Mouse (Mus musculus) ES-E14 (cell line): ENCODE measurements at regions not wholly inside any gene's neighbourhood (a gene's known extent, or its start where the extent isn't known, plus 50 kb on each side); places are given as distances from the start of the nearest gene placed in this dataset.

ENCODE experiments used
- DNase-seq: peaks from one replicate; pipeline ENCODE4 v3.0.0-alpha.2; 2013; ENCODE audit warnings: low read depth, low spot score
- H3K27ac ChIP-seq: 2 replicates; pipeline ENCODE4 v1.5.1; 2012; ENCODE audit warnings: low read depth, mild to moderate bottlenecking, low read length, moderate library complexity, mixed read lengths; ENCODE audit not compliant: poor library complexity, insufficient read depth, severe bottlenecking
- H3K36me3 ChIP-seq: 2 replicates; pipeline ENCODE4 v1.6.1; 2012; ENCODE audit warnings: mild to moderate bottlenecking, low read length, moderate library complexity, mixed read lengths; ENCODE audit not compliant: control insufficient read depth, poor library complexity, insufficient read depth, severe bottlenecking
- H3K4me1 ChIP-seq, 2 experiments: fragments of 150-350 bp in 1 of 2; sonication (generic) in 1 of 2; 2 replicates each; pipeline ENCODE4 v1.6.1; 2012; ENCODE audit warnings: low read length in 2 of 2, mild to moderate bottlenecking in 1 of 2, mixed read lengths in 1 of 2; ENCODE audit not compliant: control insufficient read depth in 2 of 2, insufficient read depth in 2 of 2, poor library complexity in 1 of 2
- H3K4me3 ChIP-seq, 2 experiments: fragments of 150-350 bp in 1 of 2; sonication (generic) in 1 of 2; 2 replicates each; pipeline ENCODE4 v1.5.1; 2012; ENCODE audit warnings: low read length in 2 of 2, low read depth in 1 of 2, mild to moderate bottlenecking in 1 of 2, mixed read lengths in 1 of 2; ENCODE audit not compliant: insufficient read depth in 1 of 2, poor library complexity in 1 of 2, severe bottlenecking in 1 of 2
- H3K9ac ChIP-seq: 2 replicates; pipeline ENCODE4 v1.6.1; 2012; ENCODE audit warnings: low read depth, mild to moderate bottlenecking, low read length, mixed read lengths; ENCODE audit not compliant: poor library complexity, insufficient read depth, severe bottlenecking
- H3K9me3 ChIP-seq: fragments of 150-350 bp; sonication (generic); 2 replicates; pipeline ENCODE4 v1.6.1; 2012; ENCODE audit warnings: low read depth, mild to moderate bottlenecking, low read length; ENCODE audit not compliant: control insufficient read depth, insufficient read depth
- CHD2 ChIP-seq: IDR thresholded peaks from 2 replicates; pipeline ENCODE4 v1.6.1; 2014; ENCODE audit warnings: mild to moderate bottlenecking, low read depth, low read length, inconsistent platforms
- HCFC1 ChIP-seq: IDR thresholded peaks from 2 replicates; pipeline ENCODE4 v1.6.1; 2012; ENCODE audit warnings: low read length, inconsistent platforms, borderline replicate concordance; ENCODE audit not compliant: insufficient read depth
- MAFK ChIP-seq: IDR thresholded peaks from 2 replicates; pipeline ENCODE4 v1.6.1; 2014; ENCODE audit warnings: mild to moderate bottlenecking, low read depth, low read length, inconsistent platforms; ENCODE audit not compliant: insufficient read depth
- ZC3H11A ChIP-seq: IDR thresholded peaks from 2 replicates; pipeline ENCODE4 v1.6.1; 2012; ENCODE audit warnings: low read depth, mild to moderate bottlenecking, inconsistent platforms, low read length, borderline replicate concordance
- ZNF384 ChIP-seq: IDR thresholded peaks from 2 replicates; pipeline ENCODE4 v1.6.1; 2012; ENCODE audit warnings: low read depth, low read length, inconsistent platforms
- in situ Hi-C, 2 experiments: fragments of 600-800 bp; cut with MboI; formaldehyde crosslinking; loops; one replicate each; pipeline ENCODE4 v1.15.1; 2025; ENCODE audit warnings: low sequenced_read_pairs in 2 of 2, inconsistent platforms in 1 of 2; ENCODE audit not compliant: unreplicated experiment in 2 of 2

DNA sequence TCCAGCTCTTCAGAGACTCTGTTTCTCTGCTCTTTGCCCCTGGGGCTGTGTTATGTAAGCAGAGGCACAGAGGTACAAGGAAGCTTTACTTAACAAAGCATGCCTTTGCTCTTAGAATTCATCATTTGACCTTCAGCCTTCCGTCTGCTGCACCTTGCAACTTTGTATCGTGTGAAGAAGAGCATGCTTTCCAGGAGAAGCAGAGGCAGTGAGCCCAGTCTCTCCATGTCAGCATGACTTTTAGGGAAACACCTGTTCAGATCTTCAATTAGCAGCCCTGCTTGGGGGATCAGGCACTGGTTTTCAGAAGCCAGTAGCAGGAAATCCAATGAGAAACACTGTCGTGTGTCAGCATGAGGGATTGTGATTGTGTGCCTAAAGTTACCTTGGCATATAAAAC, 226.7 kb downstream of the Abcc12 start:
- in situ Hi-C loops = loop anchor here in 1 of 2 experiments (25.0 kb wide), 1 partner anchor 667 kb away; no protein-coding TSS in a partner anchor
- no peak overlapping the region for H3K9ac ChIP-seq
- no peak overlapping the region for H3K27ac ChIP-seq
- no peak overlapping the region for H3K4me3 ChIP-seq
- no peaks in the 10 kb centered on the region for H3K9me3 ChIP-seq
- no peak for DNase-seq
- no peaks in the 10 kb centered on the region for H3K4me1 ChIP-seq
- TF ChIP-seq CHD2 = no peak
- no peak for TF ChIP-seq MAFK
- TF ChIP-seq ZC3H11A = no peak
- no peak for TF ChIP-seq ZNF384
- no peaks in the 10 kb centered on the region for H3K36me3 ChIP-seq

DNA sequence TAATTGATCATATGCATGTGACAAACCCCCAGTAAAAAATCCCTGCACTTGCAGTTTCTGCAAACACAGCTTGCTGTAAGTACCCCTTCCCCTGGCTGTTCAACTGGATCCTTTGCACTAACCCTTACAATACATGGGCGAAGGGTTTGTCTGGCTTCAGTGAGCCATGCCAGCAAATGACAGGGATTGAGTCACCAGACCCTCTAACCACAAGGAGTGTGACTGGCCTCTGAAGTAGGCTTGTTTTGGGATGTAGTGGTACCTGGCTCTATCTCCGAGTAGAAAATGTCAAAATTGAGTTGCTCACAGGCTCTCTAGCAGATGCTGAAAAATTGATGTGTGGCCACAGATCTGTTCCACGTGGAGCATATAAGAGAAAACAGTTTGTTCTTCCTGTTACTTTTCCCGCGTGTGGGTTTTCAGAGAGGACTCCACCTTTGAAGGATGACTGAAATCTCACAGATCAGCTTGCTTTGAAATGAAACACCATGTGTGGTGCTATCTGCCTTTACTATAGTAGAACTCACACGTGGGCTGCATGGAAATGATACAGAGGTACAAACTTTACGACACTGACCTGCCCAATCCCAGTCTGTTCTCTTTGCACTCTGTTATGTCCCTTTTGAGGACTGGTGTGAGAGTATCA, 228.8 kb downstream of the Abcc12 start:
- H3K4me1 ChIP-seq = no peaks in the 10 kb centered on the region
- H3K9me3 ChIP-seq = no peaks in the 10 kb centered on the region
- H3K36me3 ChIP-seq = no peaks in the 10 kb centered on the region
- in situ Hi-C loops = loop anchor here in 1 of 2 experiments (25.0 kb wide), 1 partner anchor 664 kb away; no protein-coding TSS in a partner anchor
- no peak for TF ChIP-seq ZC3H11A
- TF ChIP-seq HCFC1 = no peak
- no peak for TF ChIP-seq MAFK
- TF ChIP-seq ZNF384 = no peak
- no peak for TF ChIP-seq CHD2
- no peak overlapping the region for H3K27ac ChIP-seq
- no peak overlapping the region for H3K9ac ChIP-seq
- no peak overlapping the region for H3K4me3 ChIP-seq
- DNase-seq = no peak

DNA sequence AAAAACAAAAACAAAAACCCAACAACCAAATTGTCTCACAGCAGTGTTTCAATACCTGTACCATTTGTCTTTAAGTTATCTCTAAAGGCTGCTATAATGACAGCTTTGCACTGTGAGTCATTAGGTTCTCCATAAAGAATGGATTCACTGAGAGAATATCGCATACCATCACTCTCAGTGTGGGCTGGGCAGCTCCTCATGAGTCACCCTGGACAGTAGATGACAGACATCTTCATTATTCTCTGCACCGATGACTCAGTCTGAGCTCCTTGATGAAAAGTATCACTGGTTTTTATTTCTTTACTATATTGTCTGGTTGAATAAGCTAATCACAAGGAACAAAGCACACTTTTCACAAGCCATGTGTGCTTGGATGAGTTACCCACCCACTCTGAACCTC, 230.4 kb downstream of the Abcc12 start:
- no peaks in the 10 kb centered on the region for H3K9me3 ChIP-seq
- in situ Hi-C loops = loop anchor here in 1 of 2 experiments (25.0 kb wide), 1 partner anchor 663 kb away; no protein-coding TSS in a partner anchor
- no peaks in the 10 kb centered on the region for H3K4me1 ChIP-seq
- H3K27ac ChIP-seq = no peak overlapping the region
- no peaks in the 10 kb centered on the region for H3K36me3 ChIP-seq
- H3K9ac ChIP-seq = no peak overlapping the region
- no peak for DNase-seq
- TF ChIP-seq ZNF384 = no peak
- no peak for TF ChIP-seq CHD2
- no peak for TF ChIP-seq MAFK
- TF ChIP-seq ZC3H11A = no peak
- TF ChIP-seq HCFC1 = no peak
- H3K4me3 ChIP-seq = no peak overlapping the region

DNA sequence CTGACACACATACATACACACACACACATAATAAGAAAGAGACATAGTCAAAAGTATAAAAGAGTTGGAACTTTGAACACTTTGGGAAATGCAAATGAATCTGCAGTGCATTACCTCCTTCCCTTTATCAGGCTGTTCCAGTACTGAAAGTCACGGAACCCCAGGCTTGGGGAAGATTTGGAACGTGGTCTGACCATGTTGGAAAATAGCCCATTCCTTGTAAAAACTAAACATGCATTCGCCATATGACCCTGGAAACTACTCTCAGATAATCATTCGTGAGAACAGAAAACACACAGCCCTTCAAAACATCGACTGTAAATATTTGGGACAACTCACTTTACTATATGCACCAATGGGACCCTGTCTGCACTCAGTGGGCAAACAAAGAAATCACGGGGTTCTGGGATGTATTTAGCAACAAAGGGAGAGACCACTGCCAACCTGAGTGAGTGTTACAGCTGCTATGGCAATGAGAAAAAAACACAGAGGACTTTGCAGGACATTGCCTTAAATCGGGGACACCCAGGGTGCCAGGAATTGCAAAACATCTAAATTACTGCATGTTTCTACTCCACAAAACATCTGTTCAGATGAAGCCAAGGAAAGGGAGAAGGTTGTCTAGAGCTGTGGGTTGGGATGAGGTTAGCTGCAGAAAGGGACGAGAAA, 238.3 kb downstream of the Abcc12 start:
- Histone ChIP-seq H3K4me3 (no peak overlapping the region), H3K27ac (no peak overlapping the region), H3K4me1 (no peaks in the 10 kb centered on the region), H3K36me3 (no peaks in the 10 kb centered on the region), H3K9me3 (no peaks in the 10 kb centered on the region), H3K9ac (no peak overlapping the region)
- in situ Hi-C loops = no loop called here
- no peak for TF ChIP-seq HCFC1
- no peak for TF ChIP-seq ZC3H11A
- TF ChIP-seq ZNF384 = no peak
- TF ChIP-seq CHD2 = no peak
- no peak for TF ChIP-seq MAFK
- DNase-seq = no peak
